Mouse (Mus musculus) embryonic stem cell, embryonic (primary cell): Measurements from ENCODE around the gene Gm10643.

Source experiments
- CTCF ChIA-PET, 4 experiments: fragments of 300-600 bp in 2 of 4; fragments of 350-600 bp in 2 of 4; sonication (Branson Sonifier 250); formaldehyde crosslinking; loops; one replicate each; lab custom pipeline; 2022; ENCODE audit warnings: inconsistent platforms in 2 of 4; lab: Charles Lee
- POLR2A ChIA-PET, 4 experiments: fragments of 300-600 bp in 2 of 4; fragments of 350-600 bp in 2 of 4; sonication (Branson Sonifier 250); formaldehyde crosslinking; loops; one replicate each; lab custom pipeline; 2022; ENCODE audit warnings: antibody characterized with exemption in 4 of 4, inconsistent platforms in 1 of 4; lab: Charles Lee

The Gm10643 gene

GRCm38 (mm10) chr8:84038015-84038414 is 26.9 kb downstream of the Gm10643 start:
- CTCF ChIA-PET, result interaction anchor here in 3 of 4 experiments (0.7 to 2.2 kb wide), 8 partner anchors 10 to 146 kb away, joined by 3 to 18 read pairs (median 4); no protein-coding TSS in a partner anchor
- POLR2A ChIA-PET, result interaction anchor here in 2 of 4 experiments (0.6 to 3.2 kb wide), 10 partner anchors 8 to 289 kb away, joined by 3 to 19 read pairs (median 6); partner anchors contain the start of gene Rfx1 (in 1 of the 2)

DNA sequence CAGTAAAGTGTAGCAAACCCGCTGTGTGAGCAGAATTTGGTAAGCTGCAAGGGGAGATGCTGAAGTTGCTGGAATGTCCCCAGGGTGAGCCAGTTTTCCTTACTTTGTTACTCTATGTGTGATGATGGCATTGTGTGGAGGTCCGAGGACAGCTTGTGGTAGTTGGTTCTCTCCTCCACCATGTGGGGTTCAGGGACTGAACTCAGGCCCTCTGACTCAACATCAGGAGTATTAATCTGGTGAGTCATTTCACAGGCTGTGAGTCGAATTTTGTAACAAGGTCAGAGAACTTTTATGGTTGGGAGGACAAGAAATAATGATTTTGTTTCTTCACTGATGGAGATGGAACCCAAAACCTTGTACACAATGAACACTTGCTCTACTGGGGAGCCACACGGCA is 32.2 kb downstream of the Gm10643 start:
- CTCF ChIA-PET, result interaction anchor here in 3 of 4 experiments (0.6 to 1.1 kb wide), 3 partner anchors 9 to 198 kb away, joined by 3 to 4 read pairs (median 3); no protein-coding TSS in a partner anchor

GRCm38 (mm10) chr8:84029272-84029671 is 35.7 kb downstream of the Gm10643 start:
- ChIA-PET CTCF (interaction anchor here in 3 of 4 experiments (0.7 to 3.5 kb wide), 3 partner anchors 10 to 863 kb away, joined by 3 to 16 read pairs (median 16); no protein-coding TSS in a partner anchor), POLR2A (interaction anchor here in 3 of 4 experiments (0.6 to 3.3 kb wide), 20 partner anchors 9 to 188 kb away, joined by 3 to 12 read pairs (median 3); partner anchors contain the start of genes Il27ra (in 2 of the 3), Asf1b (in 1 of the 3), Dcaf15 (in 1 of the 3) and Gm10644 (in 1 of the 3))

More for the DNA sequence above, 32.2 kb downstream of the Gm10643 start:
- POLR2A ChIA-PET, result interaction anchor here in 2 of 4 experiments (0.6 to 1.2 kb wide), 5 partner anchors 31 to 205 kb away, joined by 3 to 4 read pairs (median 3); no protein-coding TSS in a partner anchor

DNA sequence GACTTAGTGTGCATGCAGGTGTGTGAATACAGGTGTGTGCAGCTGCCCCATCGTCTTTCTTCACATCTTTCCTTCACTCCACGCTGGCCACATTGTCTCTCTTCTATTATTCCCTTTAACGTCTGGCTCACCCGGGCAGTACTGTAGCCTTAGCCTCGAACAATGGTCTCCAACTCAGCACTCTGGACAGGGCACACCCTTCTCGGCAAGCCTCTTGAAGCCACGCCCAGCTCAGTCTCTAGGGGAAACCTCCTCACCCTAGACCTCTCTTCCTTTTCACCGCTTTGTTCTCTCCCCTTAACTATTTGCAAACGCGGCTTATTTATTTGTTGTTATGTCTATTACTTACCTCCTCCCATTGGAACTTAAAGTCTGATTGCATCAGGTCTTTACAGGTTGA is 37.5 kb downstream of the Gm10643 start:
- ChIA-PET CTCF (interaction anchor here (0.6 to 3.5 kb wide), 16 partner anchors 10 to 461 kb away, joined by 3 to 16 read pairs (median 3); partner anchors contain the start of genes Il27ra (in 1 of the 4) and Ndufb7 (in 1 of the 4)), POLR2A (interaction anchor here (0.6 to 3.2 kb wide), 26 partner anchors 9 to 312 kb away, joined by 3 to 19 read pairs (median 4); partner anchors contain the start of genes 2210011C24Rik (in 2 of the 4), Dcaf15 (in 2 of the 4), Rfx1 (in 2 of the 4) and 1700067K01Rik (in 1 of the 4))

DNA sequence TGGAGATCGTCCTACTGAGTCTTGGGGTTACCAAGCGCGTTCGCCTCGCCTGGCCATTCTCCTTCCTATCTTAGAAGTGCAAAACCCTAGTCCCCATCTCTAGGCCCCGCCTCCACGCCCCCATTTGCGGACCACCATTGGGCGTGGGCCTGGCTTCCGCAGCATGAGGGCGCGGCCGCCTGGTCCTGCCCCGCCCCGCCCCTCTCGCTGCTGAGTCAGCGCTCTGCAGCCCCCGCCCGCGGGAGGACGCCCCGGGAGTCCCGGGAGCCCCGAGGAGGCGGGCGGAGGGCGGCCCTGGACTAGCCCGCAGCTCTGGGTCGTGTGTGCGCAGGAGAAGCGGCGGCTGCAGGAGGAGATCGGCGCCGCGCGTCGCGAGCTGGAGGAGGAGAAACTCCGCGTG is 39.1 kb downstream of the Gm10643 start:
- ChIA-PET POLR2A (interaction anchor here in 3 of 4 experiments (0.5 to 3.2 kb wide), 15 partner anchors 12 to 330 kb away, joined by 3 to 19 read pairs (median 4); partner anchors contain the start of genes Asf1b (in 2 of the 3), 2210011C24Rik (in 1 of the 3), Dcaf15 (in 1 of the 3) and Gm10644 (in 1 of the 3)), CTCF (interaction anchor here (0.6 to 2.0 kb wide), 16 partner anchors 8 to 1555 kb away, joined by 3 to 7 read pairs (median 3); partner anchors contain the start of gene 2210011C24Rik (in 1 of the 4))

DNA sequence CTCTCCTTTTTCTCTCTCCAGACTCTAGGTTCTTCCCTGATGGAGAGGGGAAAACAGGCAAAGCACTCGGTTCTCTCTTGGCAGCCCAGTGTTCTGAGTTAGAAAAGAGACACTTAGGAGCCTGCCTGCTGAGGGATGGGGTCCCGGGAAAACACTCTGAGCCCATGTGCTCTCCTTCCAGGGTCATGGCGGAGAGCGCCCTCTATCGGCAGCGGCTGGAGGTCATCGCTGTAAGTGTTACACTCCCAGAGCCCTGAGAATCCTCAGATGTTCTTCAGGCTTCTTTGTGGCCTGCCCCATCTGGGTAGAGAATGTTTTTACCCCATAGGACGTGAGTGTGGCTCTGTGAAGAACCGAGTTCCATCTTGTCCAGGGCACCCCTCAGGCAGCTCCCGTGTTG is 40.8 kb downstream of the Gm10643 start:
- POLR2A ChIA-PET, result interaction anchor here in 3 of 4 experiments (0.6 to 2.2 kb wide), 18 partner anchors 12 to 584 kb away, joined by 3 to 7 read pairs (median 4); partner anchors contain the start of genes 1700067K01Rik (in 1 of the 3), Asf1b (in 1 of the 3), Dcaf15 (in 1 of the 3) and Gm10644 (in 1 of the 3)
- CTCF ChIA-PET, result interaction anchor here (0.6 to 2.4 kb wide), 27 partner anchors 9 to 372 kb away, joined by 3 to 12 read pairs (median 3); partner anchors contain the start of genes Asf1b (in 2 of the 4), Gm10644 (in 2 of the 4), 2210011C24Rik (in 1 of the 4) and Gipc1 (in 1 of the 4)

- POLR2A ChIA-PET, result interaction anchor here (0.6 to 2.2 kb wide), 17 partner anchors 11 to 585 kb away, joined by 3 to 7 read pairs (median 3); partner anchors contain the start of genes 1700067K01Rik (in 1 of the 4), Asf1b (in 1 of the 4), Gm10644 (in 1 of the 4) and Mri1 (in 1 of the 4)
Observed at GRCm38 (mm10) chr8:84023631-84024030, 41.3 kb downstream of the Gm10643 start.

DNA sequence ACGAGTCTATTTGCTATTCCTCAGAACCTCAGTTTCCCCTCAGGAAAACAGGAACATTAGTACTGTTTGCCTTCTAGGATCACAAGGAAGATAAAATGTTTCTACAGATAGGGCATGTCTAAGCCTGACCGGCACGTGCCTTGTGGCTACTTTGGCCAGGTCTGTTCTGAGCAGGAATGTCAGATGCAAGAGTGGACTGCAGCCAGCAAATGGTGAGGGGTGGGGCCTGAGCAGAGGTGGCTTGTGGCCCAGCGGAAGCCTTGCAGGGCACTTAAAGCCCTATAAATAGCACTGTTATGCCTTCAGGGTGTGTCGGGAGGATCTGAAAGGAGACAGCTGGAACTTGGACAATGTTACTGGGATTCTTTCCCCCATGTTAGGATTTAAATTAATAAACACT is 41.9 kb downstream of the Gm10643 start:
- CTCF ChIA-PET, result interaction anchor here in 3 of 4 experiments (1.0 to 2.4 kb wide), 9 partner anchors 13 to 214 kb away, joined by 3 to 12 read pairs (median 4); partner anchors contain the start of genes Asf1b (in 2 of the 3) and Gm10644 (in 2 of the 3)
- POLR2A ChIA-PET, result interaction anchor here in 3 of 4 experiments (0.6 to 2.2 kb wide), 9 partner anchors 10 to 247 kb away, joined by 3 to 7 read pairs (median 4); partner anchors contain the start of gene Mri1 (in 1 of the 3)

More at GRCm38 (mm10) chr8:84023631-84024030, 41.3 kb downstream of the Gm10643 start:
- CTCF ChIA-PET, result interaction anchor here in 3 of 4 experiments (0.6 to 2.4 kb wide), 21 partner anchors 9 to 317 kb away, joined by 3 to 12 read pairs (median 3); partner anchors contain the start of genes Asf1b (in 2 of the 3), Gm10644 (in 2 of the 3), 2210011C24Rik (in 1 of the 3) and Rfx1 (in 1 of the 3)

- POLR2A ChIA-PET, result interaction anchor here (0.8 to 1.5 kb wide), 21 partner anchors 9 to 216 kb away, joined by 3 to 8 read pairs (median 3); partner anchors contain the start of genes 2210011C24Rik (in 2 of the 4), 1700067K01Rik (in 1 of the 4), Dcaf15 (in 1 of the 4) and Rln3 (in 1 of the 4)
- CTCF ChIA-PET, result interaction anchor here in 2 of 4 experiments (0.6 to 2.1 kb wide), 3 partner anchors 11 to 560 kb away, joined by 3 to 9 read pairs (median 3); no protein-coding TSS in a partner anchor
Observed at GRCm38 (mm10) chr8:84021569-84021968, 43.4 kb downstream of the Gm10643 start.

GRCm38 (mm10) chr8:84021096-84021495 is 43.8 kb downstream of the Gm10643 start, which contains the start of gene Palm3:
TSS of gene Palm3 (plus strand) at chr8:84021471.
- POLR2A ChIA-PET, result interaction anchor here (0.8 to 1.5 kb wide), 20 partner anchors 9 to 216 kb away, joined by 3 to 8 read pairs (median 3); partner anchors contain the start of genes 2210011C24Rik (in 2 of the 4), 1700067K01Rik (in 1 of the 4), Dcaf15 (in 1 of the 4) and Rln3 (in 1 of the 4)
- CTCF ChIA-PET, result interaction anchor here in 2 of 4 experiments (1.5 to 2.1 kb wide), 2 partner anchors 11 to 18 kb away, joined by 3 to 9 read pairs; no protein-coding TSS in a partner anchor

GRCm38 (mm10) chr8:84019738-84020137 is 45.2 kb downstream of the Gm10643 start:
- ChIA-PET CTCF (interaction anchor here in 2 of 4 experiments (0.6 to 3.2 kb wide), 4 partner anchors 10 to 425 kb away, joined by 3 to 11 read pairs (median 7); no protein-coding TSS in a partner anchor), POLR2A (interaction anchor here in 3 of 4 experiments (0.6 to 1.6 kb wide), 8 partner anchors 9 to 828 kb away, joined by 3 to 8 read pairs (median 4); partner anchors contain the start of gene 1700067K01Rik (in 1 of the 3))

GRCm38 (mm10) chr8:84015833-84016232 is 49.1 kb downstream of the Gm10643 start:
- POLR2A ChIA-PET, result interaction anchor here in 2 of 4 experiments (1.1 to 1.3 kb wide), 3 partner anchors 21 to 60 kb away, joined by 3 read pairs; partner anchors contain the start of genes Asf1b (in 1 of the 2) and Gm10644 (in 1 of the 2)
- CTCF ChIA-PET, result interaction anchor here in 3 of 4 experiments (0.6 to 1.2 kb wide), 4 partner anchors 23 to 215 kb away, joined by 3 to 4 read pairs (median 4); no protein-coding TSS in a partner anchor
